Mouse (Mus musculus): ENCODE results near the gene Fam133b. TPM values are rescaled to one million over a fixed set of nuclear protein-coding genes. Genes with fewer than 3 reads are reported as not detected.
"Not testable (repeated sequence)": the region's sequence is repeated elsewhere in the genome, so short reads cannot be mapped to it uniquely, and the experiment has no call there.

Fam133b gene
- polyA plus RNA-seq, 1 experiment from 2014 or later, result 23.5 TPM

DNA sequence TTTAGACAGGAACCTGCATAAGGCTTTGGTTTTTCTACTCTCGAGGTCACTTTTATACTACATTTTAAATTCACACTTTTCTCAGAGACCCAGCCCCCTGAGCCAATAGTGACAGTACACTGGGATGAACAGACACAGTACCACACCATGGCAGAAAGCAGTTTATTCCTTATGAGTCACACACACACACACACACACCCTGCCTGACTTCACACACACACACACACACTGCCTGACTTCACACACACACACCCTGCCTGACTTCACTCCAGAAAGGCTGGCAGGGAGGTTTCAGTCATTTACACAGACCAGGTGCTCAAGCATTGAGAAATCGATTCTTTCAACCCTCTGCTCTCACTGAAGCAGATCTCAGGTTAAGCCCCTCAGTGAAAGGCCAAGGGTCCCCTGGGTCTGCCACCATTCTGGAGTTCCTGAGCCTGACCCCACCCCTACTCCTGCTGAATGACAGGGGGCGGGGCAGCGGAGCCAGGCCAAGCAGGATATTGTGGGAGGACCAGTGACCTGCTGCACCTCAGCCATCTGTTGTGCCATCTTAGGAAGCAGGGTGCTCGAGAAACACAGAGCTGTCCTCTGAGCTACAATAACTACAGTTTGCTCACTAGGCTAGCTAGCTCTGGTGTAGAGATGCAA, 16.5 kb upstream of the Fam133b start:
- Histone ChIP-seq H3K9ac (no peak overlapping the region; the same call in 1 of the 2 replicates), H3K9me3 (no peaks in the 10 kb centered on the region), H3K4me1 (replicated peaks) (no peaks in the 10 kb centered on the region), H3K27me3 (replicated peaks) (no peaks in the 10 kb centered on the region), H3K36me3 (no peaks in the 10 kb centered on the region), H3K4me2 (replicated peaks) (no peak overlapping the region), H3K4me3 (replicated peaks) (no peak overlapping the region), H3K27ac (no peak overlapping the region)
- peak; percentile 74 for ATAC-seq
- WGBS, result 49% methylated on average over 5 of the region's 5 CpGs

DNA sequence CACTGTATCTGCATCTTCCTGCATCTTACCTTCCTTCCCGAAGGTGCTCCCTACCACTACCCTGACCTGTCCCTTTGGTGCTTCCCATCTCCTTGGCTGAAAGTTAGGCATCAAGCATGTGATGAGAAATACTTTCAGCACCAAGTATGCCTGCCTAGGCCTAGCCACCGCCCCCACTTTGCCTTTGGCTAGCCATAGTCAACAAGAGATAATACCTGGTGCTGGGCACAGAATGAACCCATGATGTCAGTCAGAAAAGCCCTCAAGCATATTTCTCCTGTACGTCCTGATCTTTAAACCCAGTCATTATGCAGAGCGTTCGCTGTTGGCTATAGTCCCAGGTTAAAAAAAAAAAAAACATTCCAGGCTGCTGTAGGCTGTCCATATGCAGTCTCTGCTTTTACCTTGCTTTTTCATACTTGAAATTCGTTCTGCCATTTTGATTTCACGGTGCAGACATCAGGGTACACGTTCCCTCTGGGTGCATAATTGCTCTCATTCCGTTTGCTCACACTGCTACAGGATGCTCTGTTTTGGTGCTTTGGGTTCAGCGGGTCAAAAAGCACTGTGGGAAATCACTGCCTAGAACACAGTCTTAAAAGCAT, 13.9 kb upstream of the Fam133b start:
- no peak overlapping the region for H3K9ac ChIP-seq
- H3K4me3 ChIP-seq (replicated peaks), result no peak overlapping the region
- H3K27ac ChIP-seq, result no peak overlapping the region
- no peaks in the 10 kb centered on the region for H3K4me1 ChIP-seq (replicated peaks)
- WGBS, result 82% methylated on average over 10 of the region's 10 CpGs
- no peak for ATAC-seq
- H3K4me2 ChIP-seq (replicated peaks), result no peak overlapping the region
- no peaks in the 10 kb centered on the region for H3K27me3 ChIP-seq (replicated peaks)
- no peaks in the 10 kb centered on the region for H3K36me3 ChIP-seq
- no peaks in the 10 kb centered on the region for H3K9me3 ChIP-seq

- H3K4me1 ChIP-seq (replicated peaks); ATAC-seq: not testable (repeated sequence)
Measured at GRCm38 (mm10) chr5:3532048-3532447, 11.6 kb upstream of the Fam133b start.

DNA sequence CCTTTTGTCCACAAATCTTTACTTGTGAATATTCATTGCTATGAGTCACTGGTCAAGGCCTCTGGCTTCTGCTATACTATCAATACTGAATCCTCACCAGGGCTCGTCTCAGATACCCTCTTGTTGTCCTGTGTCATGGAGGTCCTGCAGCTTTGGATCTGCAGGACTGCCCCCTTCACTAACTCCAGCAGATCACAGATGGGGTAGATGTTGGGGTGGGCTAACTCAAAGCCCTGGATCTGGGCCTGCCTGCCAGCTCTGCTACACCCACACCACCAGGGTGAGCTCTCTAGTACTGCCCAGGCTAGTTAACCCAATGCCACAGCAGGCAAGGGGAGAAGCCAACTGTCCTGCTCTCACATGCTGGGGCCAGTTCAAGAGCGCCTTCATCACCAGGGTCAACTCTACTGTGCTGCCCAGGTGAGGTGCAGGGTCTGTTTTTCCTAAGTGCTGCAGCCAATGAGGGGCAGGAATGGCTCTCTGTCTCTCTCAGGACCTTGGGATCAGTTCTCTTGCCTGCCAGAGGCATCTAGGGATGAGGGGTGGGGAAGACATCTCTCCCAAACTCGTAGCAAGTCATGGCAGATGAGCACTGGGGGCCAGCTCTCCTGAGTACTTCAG, 6.9 kb upstream of the Fam133b start:
- no peak overlapping the region for H3K27ac ChIP-seq
- no peaks in the 10 kb centered on the region for H3K27me3 ChIP-seq (replicated peaks)
- H3K9me3 ChIP-seq, result no peaks in the 10 kb centered on the region
- H3K36me3 ChIP-seq, result no peaks in the 10 kb centered on the region
- no peak for ATAC-seq
- H3K4me2 ChIP-seq (replicated peaks), result no peak overlapping the region
- H3K9ac ChIP-seq, result no peak overlapping the region
- H3K4me1 ChIP-seq (replicated peaks), result no peaks in the 10 kb centered on the region
- 63% methylated on average over 3 of the region's 3 CpGs for WGBS
- H3K4me3 ChIP-seq (replicated peaks), result no peak overlapping the region

More at GRCm38 (mm10) chr5:3532048-3532447, 11.6 kb upstream of the Fam133b start:
- not testable (repeated sequence) for H3K36me3 ChIP-seq; H3K9ac ChIP-seq; H3K27ac ChIP-seq; H3K27me3 ChIP-seq (replicated peaks); H3K4me3 ChIP-seq (replicated peaks); H3K9me3 ChIP-seq; H3K4me2 ChIP-seq (replicated peaks)

DNA sequence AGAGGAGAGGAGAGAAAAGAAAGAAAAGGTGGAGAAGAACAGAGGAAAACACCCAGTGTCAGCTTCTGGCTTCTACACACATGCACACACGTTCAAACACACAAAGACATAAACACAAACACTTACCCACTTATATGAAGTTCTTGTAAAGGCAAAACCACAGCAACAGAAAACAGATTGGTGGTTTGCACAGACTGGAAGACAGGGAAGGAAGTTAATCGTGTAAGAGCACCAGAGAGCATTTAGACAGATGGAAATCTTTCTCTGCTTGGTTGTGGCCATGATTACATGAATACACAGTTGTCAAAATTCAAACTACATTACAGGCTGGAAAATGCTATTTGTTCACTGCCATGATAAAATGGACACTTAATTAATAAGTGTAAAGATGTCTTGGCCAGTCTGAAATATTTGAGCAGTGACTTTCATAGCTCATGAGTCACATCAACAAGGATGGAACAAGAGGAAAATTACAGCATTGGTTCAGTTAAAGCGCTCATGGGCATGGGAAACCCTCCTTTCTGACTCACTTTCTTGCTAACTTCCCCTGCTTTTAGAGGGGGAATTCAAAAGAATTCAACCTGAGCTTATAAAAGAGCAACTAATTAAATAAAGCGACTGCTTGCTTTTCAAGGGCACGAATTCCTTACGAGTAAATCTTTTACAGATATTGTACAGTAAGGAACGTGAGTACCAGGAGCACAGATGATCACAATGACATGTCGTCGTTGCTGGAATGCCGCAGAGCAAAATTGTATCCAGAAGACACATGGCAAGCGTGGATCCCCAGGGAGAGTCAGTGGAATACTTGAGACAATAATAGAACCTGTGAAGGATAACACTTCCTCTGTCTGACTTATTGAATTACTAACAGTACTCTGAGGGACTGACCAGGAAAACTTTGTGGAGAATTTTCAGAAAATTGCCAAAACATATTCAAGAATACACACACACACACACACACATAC, 4.8 kb upstream of the Fam133b start:
- ATAC-seq, result no peak
- Histone ChIP-seq H3K4me2 (replicated peaks) (no peak overlapping the region), H3K27me3 (replicated peaks) (no peaks in the 10 kb centered on the region), H3K4me1 (replicated peaks) (no peaks in the 10 kb centered on the region), H3K4me3 (replicated peaks) (no peak overlapping the region), H3K9me3 (no peaks in the 10 kb centered on the region), H3K27ac (no peak overlapping the region), H3K9ac (no peak overlapping the region), H3K36me3 (no peaks in the 10 kb centered on the region)
- 64% methylated on average over 11 of the region's 11 CpGs for WGBS

GRCm38 (mm10) chr5:3541871-3542270, 1.8 kb upstream of the Fam133b start:
- Histone ChIP-seq H3K4me1 (replicated peaks) (peaks cover 5% of the 10 kb centered on the region), H3K27me3 (replicated peaks) (no peaks in the 10 kb centered on the region), H3K4me3 (replicated peaks) (no peak overlapping the region), H3K27ac (no peak overlapping the region), H3K9ac (no peak overlapping the region), H3K9me3 (no peaks in the 10 kb centered on the region), H3K4me2 (replicated peaks) (no peak overlapping the region), H3K36me3 (no peaks in the 10 kb centered on the region)
- 75% methylated on average over 6 of the region's 6 CpGs for WGBS
- no peak for ATAC-seq

DNA sequence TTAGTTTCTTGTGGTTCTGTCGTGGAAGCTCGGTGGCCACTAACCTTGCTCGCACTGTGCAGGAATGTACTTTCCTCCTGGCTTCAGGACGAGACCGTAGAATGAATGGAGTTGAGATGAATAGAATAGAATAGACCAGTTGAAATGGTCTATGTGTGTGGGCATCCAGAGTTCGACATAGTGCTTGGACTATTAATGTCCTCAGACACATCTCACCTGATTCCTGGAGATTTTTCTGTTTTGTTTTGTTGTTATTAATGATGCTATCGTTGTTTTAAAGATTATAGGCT, 792 bp downstream of the Fam133b start:
- ATAC-seq, result peak; percentile 41; the same call in 1 of the 2 replicates
- Histone ChIP-seq H3K27ac (no peak overlapping the region), H3K4me2 (replicated peaks) (peak overlapping the region; percentile 58), H3K4me1 (replicated peaks) (peaks cover 5% of the 10 kb centered on the region), H3K9me3 (no peaks in the 10 kb centered on the region), H3K4me3 (replicated peaks) (peak overlapping the region; percentile 83), H3K27me3 (replicated peaks) (no peaks in the 10 kb centered on the region), H3K36me3 (no peaks in the 10 kb centered on the region), H3K9ac (peak overlapping the region; percentile 89)
- 8% methylated on average over 7 of the region's 7 CpGs for WGBS

DNA sequence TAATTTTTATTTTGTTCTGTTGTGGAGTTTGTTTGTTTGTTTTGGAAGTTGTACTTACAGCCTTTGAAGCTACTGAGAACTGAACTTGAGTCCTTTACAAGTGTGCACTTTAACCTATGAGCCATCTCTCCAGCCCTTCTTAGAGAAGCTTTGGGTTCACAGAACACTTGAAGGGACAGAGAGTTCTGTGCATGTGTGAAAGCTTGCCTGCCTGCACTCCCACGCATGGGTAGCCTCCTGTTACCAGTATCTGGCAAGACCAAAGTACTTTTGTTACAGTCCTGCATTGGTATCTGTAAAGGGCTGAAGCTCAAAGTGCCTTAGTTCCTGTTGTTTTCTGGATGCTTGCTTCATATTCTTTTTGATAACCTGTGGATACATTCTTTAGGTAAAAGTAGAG, 2.6 kb downstream of the Fam133b start:
- Histone ChIP-seq H3K36me3 (no peaks in the 10 kb centered on the region), H3K4me2 (replicated peaks) (no peak overlapping the region), H3K27ac (no peak overlapping the region), H3K9me3 (no peaks in the 10 kb centered on the region), H3K4me1 (replicated peaks) (peaks cover 5% of the 10 kb centered on the region), H3K4me3 (replicated peaks) (no peak overlapping the region), H3K27me3 (replicated peaks) (no peaks in the 10 kb centered on the region), H3K9ac (no peak overlapping the region)
- 88% methylated on average over 1 of the region's 1 CpGs for WGBS
- ATAC-seq, result no peak

- no peaks in the 10 kb centered on the region for H3K27me3 ChIP-seq (replicated peaks)
Measured at GRCm38 (mm10) chr5:3551481-3551880, 7.8 kb downstream of the Fam133b start.

DNA sequence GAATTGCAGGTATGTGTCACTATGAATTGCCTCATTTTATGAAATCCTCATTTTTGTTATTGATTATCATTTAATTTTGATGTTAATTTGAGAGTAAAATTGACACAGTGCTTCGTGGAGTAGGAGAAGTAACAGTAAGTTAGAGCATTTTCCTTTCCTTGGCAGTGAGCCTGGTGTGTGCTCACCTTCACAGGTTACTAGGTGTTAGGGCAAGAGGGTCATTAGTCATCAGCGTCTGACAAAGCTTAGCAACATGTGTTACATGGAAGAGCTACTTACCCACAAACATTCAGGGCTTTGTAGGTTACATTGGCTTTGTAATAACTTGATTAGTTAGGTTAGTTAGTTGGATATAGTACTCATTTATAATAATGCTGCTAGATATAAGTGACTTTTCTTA, 10.6 kb downstream of the Fam133b start:
- Histone ChIP-seq H3K27me3 (replicated peaks) (no peaks in the 10 kb centered on the region), H3K4me2 (replicated peaks) (no peak overlapping the region), H3K36me3 (peaks cover 11% of the 10 kb centered on the region), H3K4me3 (replicated peaks) (no peak overlapping the region), H3K9ac (no peak overlapping the region), H3K4me1 (replicated peaks) (no peaks in the 10 kb centered on the region), H3K27ac (no peak overlapping the region), H3K9me3 (no peaks in the 10 kb centered on the region)
- WGBS, result 86% methylated on average over 2 of the region's 2 CpGs
- ATAC-seq, result no peak

More at GRCm38 (mm10) chr5:3551481-3551880, 7.8 kb downstream of the Fam133b start:
- Histone ChIP-seq H3K4me3 (replicated peaks) (no peak overlapping the region), H3K9me3 (no peaks in the 10 kb centered on the region), H3K4me2 (replicated peaks) (no peak overlapping the region), H3K4me1 (replicated peaks) (no peaks in the 10 kb centered on the region), H3K9ac (no peak overlapping the region), H3K27ac (no peak overlapping the region), H3K36me3 (0 out of 2 replicates have a peak, but pooled peaks cover 3% of the 10 kb centered on the region)
- no peak for ATAC-seq
- 92% methylated on average over 1 of the region's 1 CpGs for WGBS

DNA sequence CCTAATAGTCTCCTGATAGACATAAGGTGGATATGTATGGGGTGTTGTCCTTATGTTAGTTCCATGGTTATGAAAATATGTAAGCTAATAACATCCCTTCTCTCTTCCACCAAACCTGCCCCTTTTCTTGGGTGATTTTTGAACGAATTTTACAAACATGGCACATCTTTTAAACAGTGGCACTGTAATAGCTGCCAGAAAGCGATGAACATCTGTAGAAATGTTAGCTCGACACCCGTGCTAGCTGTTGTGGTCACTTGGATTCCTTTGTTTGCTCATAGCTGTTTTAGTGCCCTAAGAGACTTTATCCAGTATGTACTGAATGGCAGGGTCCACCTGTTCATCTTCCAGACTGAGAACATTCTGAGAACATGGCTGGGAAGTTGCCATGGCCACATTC, 27.6 kb downstream of the Fam133b start, which contains the start of gene 1700109H08Rik:
Gene 1700109H08Rik (plus strand): TSS at position 301 of the 400 bp plus-strand sequence.
- Histone ChIP-seq H3K4me3 (replicated peaks) (no peak within 1 kb of the TSS), H3K9me3 (no peaks in the 10 kb centered on the region), H3K4me1 (replicated peaks) (no peaks in the 10 kb centered on the region), H3K27ac (no peak within 1 kb of the TSS), H3K4me2 (replicated peaks) (no peak within 1 kb of the TSS), H3K9ac (no peak within 1 kb of the TSS), H3K27me3 (replicated peaks) (no peaks in the 10 kb centered on the region), H3K36me3 (peaks cover 48% of the 10 kb centered on the region)
- no peak for ATAC-seq
- WGBS, result 93% methylated on average over 4 of the region's 4 CpGs

GRCm38 (mm10) chr5:3574825-3575224, 31.2 kb downstream of the Fam133b start:
- WGBS, result 92% methylated on average over 2 of the region's 2 CpGs
- Histone ChIP-seq H3K9ac (no peak overlapping the region), H3K9me3 (no peaks in the 10 kb centered on the region), H3K4me3 (replicated peaks) (no peak overlapping the region), H3K27ac (no peak overlapping the region), H3K27me3 (replicated peaks) (no peaks in the 10 kb centered on the region), H3K36me3 (peaks cover 44% of the 10 kb centered on the region), H3K4me1 (replicated peaks) (no peaks in the 10 kb centered on the region), H3K4me2 (replicated peaks) (no peak overlapping the region)
- no peak for ATAC-seq

All from intestine, embryonic 15.5 days (tissue).